Mouse (Mus musculus): ENCODE data around the gene Ube3c. TPM values are rescaled to one million over a fixed set of nuclear protein-coding genes. Genes with fewer than 3 reads are reported as not detected.
A peak's percentile ranks its signal among the peaks of the same experiment; 100 is the strongest.
"Not testable (repeated sequence)": the region's sequence is repeated elsewhere in the genome, so short reads cannot be mapped to it uniquely, and the experiment has no call there.

The Ube3c gene
- polyA plus RNA-seq, 1 experiment from 2014 or later: 46.8 TPM

DNA sequence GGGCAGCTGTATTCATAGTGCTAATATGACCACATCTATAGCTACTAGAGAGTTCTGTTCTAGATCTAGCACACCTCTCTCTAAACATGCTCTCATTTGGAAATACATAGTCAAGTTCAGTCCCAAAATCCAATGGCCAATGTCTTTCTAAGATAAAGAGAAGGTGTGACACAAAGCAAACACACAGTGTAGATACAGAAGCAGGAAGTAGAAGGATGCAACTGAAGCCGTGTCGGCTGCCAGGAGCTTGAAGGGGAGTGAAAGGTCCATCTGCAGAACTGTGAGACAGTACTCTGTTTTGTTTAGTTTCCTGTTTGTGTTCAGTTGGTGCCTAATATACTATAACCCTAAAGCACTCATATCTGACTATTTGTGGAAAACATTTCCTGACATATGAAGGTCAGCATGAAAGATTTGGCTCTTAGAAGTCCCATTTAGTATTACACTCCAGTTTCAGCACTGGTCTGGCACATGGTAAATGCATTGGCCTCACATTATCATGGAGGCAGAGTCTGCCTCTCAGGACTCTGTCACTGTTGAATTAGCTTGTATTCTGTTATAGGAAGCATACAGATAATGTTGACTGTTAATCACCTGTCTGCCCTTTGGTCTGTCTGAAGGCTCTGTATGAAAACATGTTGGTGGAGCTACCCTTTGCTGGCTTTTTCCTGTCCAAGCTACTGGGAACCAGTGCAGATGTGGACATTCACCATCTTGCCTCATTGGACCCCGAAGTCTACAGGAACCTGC lies 88.7 kb downstream of the Ube3c start:
- no peak overlapping the region for H3K9ac ChIP-seq (replicated peaks; ENCODE audit: low read depth, low read length)
- H3K36me3 ChIP-seq (ENCODE audit: control insufficient read depth, insufficient read depth, low read length): peaks cover 26% of the 10 kb centered on the region; the same call in 1 of the 2 replicates
- H3K27me3 ChIP-seq (ENCODE audit: control insufficient read depth, insufficient read depth, low read length): no peaks in the 10 kb centered on the region
- no peak overlapping the region for H3K4me2 ChIP-seq (ENCODE audit: low read depth, low read length)
- no peak overlapping the region for H3K27ac ChIP-seq (ENCODE audit: low read depth, low read length)
- H3K9me3 ChIP-seq (ENCODE audit: control insufficient read depth, low read length): no peaks in the 10 kb centered on the region
- no peak for ATAC-seq (ENCODE audit: low read depth)
- H3K4me3 ChIP-seq (ENCODE audit: low read depth, low read length): no peak overlapping the region
- 92% methylated on average over 3 of the region's 3 CpGs for WGBS
- no peaks in the 10 kb centered on the region for H3K4me1 ChIP-seq (ENCODE audit: control insufficient read depth, insufficient read depth, low read length)

GRCm38 (mm10) chr5:29661246-29661645 lies 92.2 kb downstream of the Ube3c start:
- not testable (repeated sequence) for H3K9ac ChIP-seq (replicated peaks; ENCODE audit: low read depth, low read length); H3K27me3 ChIP-seq (ENCODE audit: control insufficient read depth, insufficient read depth, low read length); H3K4me2 ChIP-seq (ENCODE audit: low read depth, low read length); H3K4me1 ChIP-seq (ENCODE audit: control insufficient read depth, insufficient read depth, low read length); H3K4me3 ChIP-seq (ENCODE audit: low read depth, low read length); H3K9me3 ChIP-seq (ENCODE audit: control insufficient read depth, low read length); ATAC-seq (ENCODE audit: low read depth); H3K27ac ChIP-seq (ENCODE audit: low read depth, low read length)
- 93% methylated on average over 4 of the region's 4 CpGs for WGBS
- peaks cover 40% of the 10 kb centered on the region for H3K36me3 ChIP-seq (ENCODE audit: control insufficient read depth, insufficient read depth, low read length)

- no peaks in the 10 kb centered on the region for H3K4me1 ChIP-seq (ENCODE audit: control insufficient read depth, insufficient read depth, low read length)
- H3K9ac ChIP-seq (replicated peaks; ENCODE audit: low read depth, low read length): no peak overlapping the region
- no peak overlapping the region for H3K27ac ChIP-seq (ENCODE audit: low read depth, low read length)
- H3K9me3 ChIP-seq (ENCODE audit: control insufficient read depth, low read length): no peaks in the 10 kb centered on the region
- H3K27me3 ChIP-seq (ENCODE audit: control insufficient read depth, insufficient read depth, low read length): no peaks in the 10 kb centered on the region
- H3K4me3 ChIP-seq (ENCODE audit: low read depth, low read length): no peak overlapping the region
- peaks cover 48% of the 10 kb centered on the region for H3K36me3 ChIP-seq (ENCODE audit: control insufficient read depth, insufficient read depth, low read length)
- no peak overlapping the region for H3K4me2 ChIP-seq (ENCODE audit: low read depth, low read length)
- WGBS: 91% methylated on average over 2 of the region's 2 CpGs
- ATAC-seq (ENCODE audit: low read depth): no peak
Observed at GRCm38 (mm10) chr5:29665391-29665790, 96.3 kb downstream of the Ube3c start.

DNA sequence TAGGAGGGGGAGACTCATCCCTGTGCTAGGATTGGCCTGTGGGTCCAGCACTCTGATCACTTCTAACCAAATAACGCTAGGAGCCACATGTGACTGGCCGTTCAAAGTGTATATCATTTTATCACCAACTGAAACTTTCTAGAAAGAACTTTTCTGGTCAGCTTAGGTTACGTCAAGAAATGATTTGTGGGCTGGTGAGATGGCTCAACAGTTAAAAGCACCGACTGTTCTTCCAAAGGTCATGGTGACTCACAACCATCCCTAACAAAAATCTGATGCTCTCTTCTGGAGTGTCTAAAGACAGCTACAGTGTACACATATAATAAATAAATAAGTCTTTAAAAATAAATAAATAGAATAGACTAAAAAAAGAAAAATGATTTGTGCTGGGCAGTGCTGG lies 103.5 kb downstream of the Ube3c start:
- no peak for ATAC-seq (ENCODE audit: low read depth)
- no peaks in the 10 kb centered on the region for H3K9me3 ChIP-seq (ENCODE audit: control insufficient read depth, low read length)
- 95% methylated on average over 4 of the region's 4 CpGs for WGBS
- H3K4me1 ChIP-seq (ENCODE audit: control insufficient read depth, insufficient read depth, low read length): no peaks in the 10 kb centered on the region
- peaks cover 62% of the 10 kb centered on the region for H3K36me3 ChIP-seq (ENCODE audit: control insufficient read depth, insufficient read depth, low read length)
- no peak overlapping the region for H3K4me3 ChIP-seq (ENCODE audit: low read depth, low read length)
- H3K4me2 ChIP-seq (ENCODE audit: low read depth, low read length): no peak overlapping the region
- H3K27me3 ChIP-seq (ENCODE audit: control insufficient read depth, insufficient read depth, low read length): no peaks in the 10 kb centered on the region
- no peak overlapping the region for H3K27ac ChIP-seq (ENCODE audit: low read depth, low read length)
- no peak overlapping the region for H3K9ac ChIP-seq (replicated peaks; ENCODE audit: low read depth, low read length)

DNA sequence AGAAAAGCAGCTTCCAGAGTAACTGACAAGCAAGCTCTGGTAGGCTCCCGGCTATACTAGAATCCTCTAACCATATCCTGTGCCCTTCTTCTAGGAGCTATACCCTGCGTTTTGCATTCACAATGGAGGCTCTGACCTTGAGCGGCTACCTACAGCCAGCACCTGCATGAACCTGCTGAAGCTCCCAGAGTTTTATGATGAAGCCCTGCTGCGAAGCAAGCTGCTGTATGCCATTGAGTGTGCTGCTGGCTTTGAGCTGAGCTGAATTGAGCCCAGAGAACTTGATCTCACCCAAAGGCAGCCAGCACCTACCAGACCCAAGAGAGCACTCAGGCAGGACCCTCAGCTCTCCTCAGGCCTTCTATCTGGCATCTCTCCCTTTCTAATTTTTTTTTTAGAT lies 105.3 kb downstream of the Ube3c start:
- Histone ChIP-seq H3K9ac (replicated peaks; ENCODE audit: low read depth, low read length) (no peak overlapping the region), H3K4me3 (ENCODE audit: low read depth, low read length) (no peak overlapping the region), H3K36me3 (ENCODE audit: control insufficient read depth, insufficient read depth, low read length) (peaks cover 51% of the 10 kb centered on the region), H3K27me3 (ENCODE audit: control insufficient read depth, insufficient read depth, low read length) (no peaks in the 10 kb centered on the region), H3K27ac (ENCODE audit: low read depth, low read length) (no peak overlapping the region), H3K4me1 (ENCODE audit: control insufficient read depth, insufficient read depth, low read length) (no peaks in the 10 kb centered on the region), H3K4me2 (ENCODE audit: low read depth, low read length) (no peak overlapping the region), H3K9me3 (ENCODE audit: control insufficient read depth, low read length) (no peaks in the 10 kb centered on the region)
- WGBS: 96% methylated on average over 4 of the region's 4 CpGs
- ATAC-seq (ENCODE audit: low read depth): no peak

DNA sequence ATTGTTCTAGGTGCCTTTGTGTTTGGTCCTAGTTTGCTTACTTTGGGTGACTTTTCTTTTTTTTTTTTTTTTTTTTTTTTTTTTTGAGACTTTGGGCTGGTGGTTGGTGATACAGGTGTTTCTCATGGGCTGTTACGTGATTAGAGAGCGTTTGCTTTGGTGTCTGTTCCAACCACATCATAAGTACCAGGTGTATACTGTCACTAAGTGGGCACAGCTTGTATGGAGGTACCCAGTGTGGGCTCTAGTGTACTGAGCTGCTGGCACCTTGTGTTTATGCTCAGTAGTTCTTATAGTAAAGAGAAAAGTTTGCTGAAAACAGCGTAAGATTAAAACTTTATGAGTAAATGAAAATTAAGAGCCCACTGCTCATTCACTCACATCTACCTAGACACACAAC lies 107.4 kb downstream of the Ube3c start:
- Histone ChIP-seq H3K4me2 (ENCODE audit: low read depth, low read length) (no peak overlapping the region), H3K27me3 (ENCODE audit: control insufficient read depth, insufficient read depth, low read length) (no peaks in the 10 kb centered on the region), H3K9ac (replicated peaks; ENCODE audit: low read depth, low read length) (no peak overlapping the region), H3K4me3 (ENCODE audit: low read depth, low read length) (no peak overlapping the region), H3K4me1 (ENCODE audit: control insufficient read depth, insufficient read depth, low read length) (no peaks in the 10 kb centered on the region), H3K9me3 (ENCODE audit: control insufficient read depth, low read length) (no peaks in the 10 kb centered on the region), H3K36me3 (ENCODE audit: control insufficient read depth, insufficient read depth, low read length) (peaks cover 31% of the 10 kb centered on the region), H3K27ac (ENCODE audit: low read depth, low read length) (no peak overlapping the region)
- 96% methylated on average over 3 of the region's 3 CpGs for WGBS
- ATAC-seq (ENCODE audit: low read depth): no peak

DNA sequence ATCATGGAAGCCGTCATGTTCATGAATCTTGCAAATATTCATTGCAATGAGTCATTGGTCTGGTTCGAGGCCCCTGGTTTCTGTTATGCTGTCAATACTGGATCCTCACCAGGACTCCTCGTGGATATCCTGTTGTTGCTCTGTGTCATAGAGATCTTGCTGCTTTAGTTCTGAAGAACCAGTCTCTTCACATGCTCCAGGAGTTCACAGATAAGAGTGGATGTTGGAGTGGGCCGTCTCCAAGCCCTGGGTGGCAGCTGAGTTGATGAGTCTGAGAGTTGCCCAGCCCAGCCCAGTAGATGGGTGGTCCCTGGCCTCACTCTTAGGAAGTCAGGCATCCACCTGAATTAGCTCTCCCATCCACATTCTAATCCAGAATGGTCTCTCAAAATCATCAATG lies 116.0 kb downstream of the Ube3c start:
- Histone ChIP-seq H3K27me3 (ENCODE audit: control insufficient read depth, insufficient read depth, low read length) (no peaks in the 10 kb centered on the region), H3K27ac (ENCODE audit: low read depth, low read length) (no peak overlapping the region), H3K9ac (replicated peaks; ENCODE audit: low read depth, low read length) (no peak overlapping the region), H3K4me3 (ENCODE audit: low read depth, low read length) (no peak overlapping the region), H3K4me2 (ENCODE audit: low read depth, low read length) (no peak overlapping the region), H3K36me3 (ENCODE audit: control insufficient read depth, insufficient read depth, low read length) (no peaks in the 10 kb centered on the region), H3K9me3 (ENCODE audit: control insufficient read depth, low read length) (no peaks in the 10 kb centered on the region), H3K4me1 (ENCODE audit: control insufficient read depth, insufficient read depth, low read length) (no peaks in the 10 kb centered on the region)
- ATAC-seq (ENCODE audit: low read depth): no peak
- 97% methylated on average over 4 of the region's 4 CpGs for WGBS

GRCm38 (mm10) chr5:29687671-29688070 lies 118.6 kb downstream of the Ube3c start:
- Histone ChIP-seq H3K4me2 (ENCODE audit: low read depth, low read length) (no peak overlapping the region), H3K4me3 (ENCODE audit: low read depth, low read length) (no peak overlapping the region), H3K4me1 (ENCODE audit: control insufficient read depth, insufficient read depth, low read length) (no peaks in the 10 kb centered on the region), H3K36me3 (ENCODE audit: control insufficient read depth, insufficient read depth, low read length) (no peaks in the 10 kb centered on the region), H3K27me3 (ENCODE audit: control insufficient read depth, insufficient read depth, low read length) (no peaks in the 10 kb centered on the region), H3K9me3 (ENCODE audit: control insufficient read depth, low read length) (no peaks in the 10 kb centered on the region), H3K9ac (replicated peaks; ENCODE audit: low read depth, low read length) (no peak overlapping the region), H3K27ac (ENCODE audit: low read depth, low read length) (no peak overlapping the region)
- ATAC-seq (ENCODE audit: low read depth): peak; percentile 89
- 54% methylated on average over 3 of the region's 3 CpGs for WGBS

GRCm38 (mm10) chr5:29688352-29688751 lies 119.3 kb downstream of the Ube3c start:
- no peaks in the 10 kb centered on the region for H3K9me3 ChIP-seq (ENCODE audit: control insufficient read depth, low read length)
- no peak overlapping the region for H3K4me2 ChIP-seq (ENCODE audit: low read depth, low read length)
- no peaks in the 10 kb centered on the region for H3K36me3 ChIP-seq (ENCODE audit: control insufficient read depth, insufficient read depth, low read length)
- no peak overlapping the region for H3K9ac ChIP-seq (replicated peaks; ENCODE audit: low read depth, low read length)
- ATAC-seq (ENCODE audit: low read depth): no peak
- no peak overlapping the region for H3K27ac ChIP-seq (ENCODE audit: low read depth, low read length)
- 72% methylated on average over 7 of the region's 7 CpGs for WGBS
- H3K4me3 ChIP-seq (ENCODE audit: low read depth, low read length): no peak overlapping the region
- H3K27me3 ChIP-seq (ENCODE audit: control insufficient read depth, insufficient read depth, low read length): no peaks in the 10 kb centered on the region
- H3K4me1 ChIP-seq (ENCODE audit: control insufficient read depth, insufficient read depth, low read length): no peaks in the 10 kb centered on the region
